Mouse (Mus musculus) MEL (cell line): ENCODE measurements at regions not wholly inside any gene's neighbourhood (a gene's known extent, or its start where the extent isn't known, plus 50 kb on each side); places are given as distances from the start of the nearest gene placed in this dataset.

ENCODE experiments used
- CHD2 ChIP-seq: IDR thresholded peaks from 2 replicates; pipeline ENCODE4 v1.6.1; 2011; ENCODE audit warnings: low read length, improper control_type of control experiment
- CTCF ChIP-seq, 3 experiments: IDR thresholded peaks in 2 of 3; conservative IDR thresholded peaks in 1 of 3; 2 replicates each; pipeline ENCODE4 v1.5.1; 2011 to 2012; ENCODE audit warnings: low read length in 3 of 3, low read depth in 2 of 3, mild to moderate bottlenecking in 2 of 3, improper control_type of control experiment in 1 of 3, inconsistent platforms in 1 of 3, mixed read lengths in 1 of 3, moderate library complexity in 1 of 3; ENCODE audit not compliant: control insufficient read depth in 1 of 3, insufficient read depth in 1 of 3, poor library complexity in 1 of 3, severe bottlenecking in 1 of 3
- GATA1 ChIP-seq: IDR thresholded peaks from 2 replicates; pipeline ENCODE4 v1.6.1; 2011; ENCODE audit warnings: low read depth, low read length, improper control_type of control experiment
- JUND ChIP-seq: IDR thresholded peaks from 2 replicates; pipeline ENCODE4 v1.6.1; 2011; ENCODE audit warnings: low read depth, mild to moderate bottlenecking, improper control_type of control experiment, low read length
- MAFK ChIP-seq: IDR thresholded peaks from 2 replicates; pipeline ENCODE4 v1.6.1; 2011; ENCODE audit warnings: low read depth, mild to moderate bottlenecking, low read length, improper control_type of control experiment, borderline replicate concordance
- USF1 ChIP-seq: IDR thresholded peaks from 2 replicates; pipeline ENCODE4 v1.6.1; 2014; ENCODE audit warnings: low read depth, mild to moderate bottlenecking, inconsistent platforms, low read length, improper control_type of control experiment, moderate library complexity

GRCm38 (mm10) chr9:94219116-94219515 is 318.8 kb downstream of the 1190002N15Rik start:
- TF ChIP-seq USF1 = no peak
- no peak for TF ChIP-seq GATA1
- TF ChIP-seq CTCF (IDR thresholded peaks at IDR 0.05 in 2 of 3, conservative IDR thresholded peaks at IDR 0.05 in 1 of 3; ENCODE audit: control insufficient read depth in 1 of 3, insufficient read depth in 1 of 3, low read depth in 2 of 3, low read length in 3 of 3, poor library complexity in 1 of 3, severe bottlenecking in 1 of 3) = no peak
- TF ChIP-seq CHD2 = no peak
- no peak for TF ChIP-seq JUND
- TF ChIP-seq MAFK = no peak
